Mouse (Mus musculus) spleen, postnatal 4 days (tissue): ENCODE measurements at regions not wholly inside any gene's neighbourhood (a gene's known extent, or its start where the extent isn't known, plus 50 kb on each side); places are given as distances from the start of the nearest gene placed in this dataset.

Experiments used
- DNase-seq, 2 experiments: peaks; one replicate each; pipeline ENCODE4 v3.0.0; 2022; ENCODE audit warnings: low spot score in 2 of 2

GRCm38 (mm10) chr7:145105831-145106493 is 102.0 kb downstream of the 1810010D01Rik start:
- no peak for DNase-seq

DNA sequence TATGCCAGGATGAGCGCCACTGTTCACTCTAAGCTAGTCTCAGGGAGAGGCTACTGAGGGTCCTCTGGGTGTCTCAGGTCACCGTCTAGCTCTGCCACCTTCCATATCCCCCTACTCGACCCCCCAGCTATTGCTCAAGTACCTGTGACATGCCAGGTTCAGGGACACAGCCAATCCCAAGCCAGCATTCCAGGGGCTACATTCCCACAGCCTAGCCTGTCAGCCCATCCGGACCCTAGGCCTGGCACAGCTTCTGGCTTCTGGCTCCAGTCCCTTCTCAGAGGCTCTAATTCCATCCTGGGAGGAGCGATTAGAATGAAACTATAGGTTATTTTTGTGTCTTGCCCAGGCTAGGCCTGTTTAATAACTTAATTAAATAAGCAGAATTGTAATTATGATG is 105.2 kb downstream of the 1810010D01Rik start:
- DNase-seq: no peak

DNA sequence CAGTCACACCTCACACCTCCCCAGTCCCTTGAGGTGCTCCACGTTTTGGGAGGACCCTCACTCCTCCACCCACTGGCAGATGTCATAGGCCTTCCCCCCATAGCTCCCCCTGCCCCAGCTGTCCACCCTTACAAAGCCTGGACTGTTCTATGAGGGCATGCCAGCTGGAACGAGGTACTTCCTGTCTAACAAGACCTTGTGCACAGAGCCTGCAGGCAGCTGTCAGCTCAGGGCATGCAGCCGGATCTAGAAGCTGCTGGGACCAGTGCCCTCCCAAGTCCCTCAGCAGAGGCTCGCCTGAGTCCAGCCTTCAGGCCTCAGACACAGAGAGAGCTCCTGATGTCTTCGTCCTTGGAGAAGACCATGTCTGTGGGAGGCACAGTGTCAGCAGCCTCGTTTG is 105.7 kb downstream of the 1810010D01Rik start:
- no peak for DNase-seq

DNA sequence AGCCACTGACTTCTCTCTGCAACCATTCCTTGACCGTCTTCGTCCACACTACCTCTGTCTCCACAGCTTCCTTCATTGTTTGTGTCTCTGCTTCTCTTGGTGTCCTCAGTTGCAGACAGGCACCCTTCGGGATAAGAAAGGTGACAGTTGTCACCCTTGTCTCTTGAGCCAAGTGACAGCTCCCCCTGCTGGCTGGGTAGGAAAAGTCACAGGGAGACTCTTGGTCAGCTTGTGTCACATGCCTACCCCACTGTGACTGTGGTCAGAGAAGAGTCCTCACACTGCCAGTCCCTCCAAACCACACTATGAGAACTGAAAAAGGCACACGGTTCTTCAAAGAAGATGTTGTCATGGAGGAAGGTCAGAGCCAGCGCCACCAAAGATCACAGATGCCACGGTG is 109.6 kb downstream of the 1810010D01Rik start:
- no peak for DNase-seq

GRCm38 (mm10) chr7:145094134-145094526 is 113.8 kb downstream of the 1810010D01Rik start:
- no peak for DNase-seq

DNA sequence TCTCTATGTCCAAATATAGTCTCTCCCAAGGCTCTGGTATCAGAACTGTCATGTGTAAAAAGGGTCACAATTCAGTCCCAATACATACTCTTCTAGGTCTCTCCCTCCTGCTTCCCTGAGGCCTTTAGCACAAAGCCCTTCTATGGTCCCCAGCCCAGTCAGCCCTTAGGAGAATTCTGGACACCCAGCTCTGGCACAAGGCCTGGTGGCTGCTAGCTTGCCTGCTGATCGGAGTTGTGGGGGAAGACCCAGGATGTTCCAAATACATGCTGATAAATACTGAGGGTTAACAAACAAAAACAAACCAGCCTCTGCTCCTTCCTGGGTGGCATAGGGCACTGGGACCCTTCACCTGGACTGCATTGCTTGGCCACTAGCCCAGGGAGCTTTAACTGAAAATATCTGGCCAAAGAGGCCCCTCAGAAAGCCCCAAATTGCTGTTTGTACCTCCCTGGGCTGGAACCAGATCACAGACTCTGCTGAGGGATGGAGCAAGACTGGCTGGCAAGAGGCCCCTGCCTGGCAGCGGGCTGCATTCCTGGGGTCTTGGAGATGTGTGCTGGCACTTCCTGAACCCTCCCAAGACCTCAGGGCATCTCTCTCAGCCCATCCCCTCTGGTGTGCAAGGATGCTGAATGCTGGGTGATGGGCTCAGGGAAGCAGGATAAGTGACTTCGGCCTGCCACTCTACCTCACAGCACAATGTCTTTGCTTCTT is 114.3 kb downstream of the 1810010D01Rik start:
- no peak for DNase-seq

DNA sequence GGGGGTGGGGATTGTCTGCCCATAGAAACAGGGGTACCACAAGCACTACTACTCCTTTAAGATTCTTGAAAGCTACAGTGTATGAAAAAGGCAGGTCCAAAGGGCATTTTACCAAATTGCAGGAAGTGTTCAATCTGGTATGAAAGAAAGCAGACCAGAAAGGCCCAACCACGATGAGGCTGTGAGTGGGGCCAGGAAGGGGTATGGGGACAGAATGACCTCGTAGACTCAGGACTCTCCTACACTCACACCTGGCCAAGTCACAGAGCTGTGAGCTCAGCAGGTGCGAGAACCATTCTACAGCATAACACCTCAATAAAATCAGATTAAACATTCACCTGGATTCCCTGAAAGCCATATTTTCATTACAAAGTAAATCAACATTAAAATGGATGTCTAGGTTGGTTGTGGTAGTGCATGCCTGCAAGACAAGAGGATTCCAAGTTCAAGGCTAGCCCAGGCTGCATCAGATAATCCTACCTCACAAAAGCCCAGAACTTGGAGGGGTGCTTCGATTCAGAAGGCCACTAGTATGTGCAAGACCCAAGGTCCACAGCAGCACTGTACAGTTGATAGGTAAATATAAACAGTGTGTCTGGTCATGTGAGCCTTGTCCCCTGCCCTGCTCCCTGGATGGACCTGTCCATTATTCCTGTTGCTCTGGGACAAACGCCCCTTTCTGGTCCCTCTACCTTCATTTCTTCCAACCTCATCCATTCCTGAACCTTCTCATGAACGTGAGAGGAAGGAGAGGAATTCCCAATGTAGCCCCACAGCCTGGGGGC is 115.3 kb downstream of the 1810010D01Rik start:
- no peak for DNase-seq

DNA sequence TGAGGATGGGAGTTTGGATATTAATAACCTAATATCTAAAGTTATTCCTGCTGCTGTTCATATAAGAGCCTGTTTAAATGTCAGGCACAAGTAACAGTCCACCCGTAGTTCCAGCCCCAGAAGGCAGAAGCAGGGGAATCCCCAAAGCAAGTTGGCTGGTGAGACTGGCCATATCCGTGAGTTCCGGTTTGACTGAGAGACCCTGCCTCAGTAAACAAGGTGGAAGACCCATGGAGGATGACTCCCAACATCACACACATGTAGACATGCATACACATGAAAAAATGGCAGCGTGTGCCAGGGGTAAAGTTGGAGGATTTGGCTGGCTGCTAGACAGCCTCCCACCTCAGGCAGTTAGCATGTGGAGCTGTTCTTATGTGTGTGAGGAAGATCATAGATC is 117.1 kb downstream of the 1810010D01Rik start:
- DNase-seq: no peak

DNA sequence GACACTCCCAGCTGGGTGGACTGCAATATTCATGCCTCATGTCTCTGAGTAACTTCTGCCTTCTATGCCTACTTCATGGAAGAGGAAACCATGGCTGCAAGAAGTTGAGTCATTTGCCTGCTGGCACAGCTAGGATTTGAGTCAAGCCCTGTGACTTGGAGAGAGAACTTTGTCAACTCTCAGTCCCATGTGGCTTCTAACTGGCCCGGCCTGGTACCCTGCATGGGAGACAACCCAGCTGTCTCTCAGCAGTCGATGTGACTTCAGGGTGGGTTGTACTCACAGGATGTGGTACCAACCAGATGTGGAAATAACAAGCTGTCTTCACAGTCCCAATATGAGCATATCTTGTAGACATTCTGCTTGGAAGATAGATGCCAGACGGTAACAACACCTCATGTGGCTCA is 118.6 kb downstream of the 1810010D01Rik start:
- peak in 1 of 2 experiments; percentile 62 for DNase-seq

DNA sequence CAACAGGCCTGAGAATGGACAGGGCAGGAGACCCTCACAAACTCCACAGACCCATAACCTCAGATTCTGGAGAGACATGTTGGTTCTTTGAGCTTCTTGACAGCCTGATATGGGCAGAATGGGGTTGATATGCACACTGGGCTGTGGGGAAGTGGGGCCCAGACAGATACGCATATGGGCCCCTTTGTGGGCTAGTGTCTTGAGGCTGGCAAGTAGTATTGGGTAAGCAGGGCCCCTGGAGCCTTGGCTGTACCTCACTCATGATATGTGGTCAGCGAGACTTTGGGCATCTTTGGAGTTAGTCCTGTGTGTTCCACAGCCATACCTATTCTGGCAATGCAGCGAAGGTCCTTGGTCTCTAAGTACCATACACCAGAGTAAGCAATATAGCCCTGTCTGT is 119.3 kb downstream of the 1810010D01Rik start:
- no peak for DNase-seq

GRCm38 (mm10) chr7:145087790-145088189 is 120.1 kb downstream of the 1810010D01Rik start:
- no peak for DNase-seq

- no peak for DNase-seq
Observed at GRCm38 (mm10) chr7:145082917-145083752, 124.8 kb downstream of the 1810010D01Rik start.

DNA sequence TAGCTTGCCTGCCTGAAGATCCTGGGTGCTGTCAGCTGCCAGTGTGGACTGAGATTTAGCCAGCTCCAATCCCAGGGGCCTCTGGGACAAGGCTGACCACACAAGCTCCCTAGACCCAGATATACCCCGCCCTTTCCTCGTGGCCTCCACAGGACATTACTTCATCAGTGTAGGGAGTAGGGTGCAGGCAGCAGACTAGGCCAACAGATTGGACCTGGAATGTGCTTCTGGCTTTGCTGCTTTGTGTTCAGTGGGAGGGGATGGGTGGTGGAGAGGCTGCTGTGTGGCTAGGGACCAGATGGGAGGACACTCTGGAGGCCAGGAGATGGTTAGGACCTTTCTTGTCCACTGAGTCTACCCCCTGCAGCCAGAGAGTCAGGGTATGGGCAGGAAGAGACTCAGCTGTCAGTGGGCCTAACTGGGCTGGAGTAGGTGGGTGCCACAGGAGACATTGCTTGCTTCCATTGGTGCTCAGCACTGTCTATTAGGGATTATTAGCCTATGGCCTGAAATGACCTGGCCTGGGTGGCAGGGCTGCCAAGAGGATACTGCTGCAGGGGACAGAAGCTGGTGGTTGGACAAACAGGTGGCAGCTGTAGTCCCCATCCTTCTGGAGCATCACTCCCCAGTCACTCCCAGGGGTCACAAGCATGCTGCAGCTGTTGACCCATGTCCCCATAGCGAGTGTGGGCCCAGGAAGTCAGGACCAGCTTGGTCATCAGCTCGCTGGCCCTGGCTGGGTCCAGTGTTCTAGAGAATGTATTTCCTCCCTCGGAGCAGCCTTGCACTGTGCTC is 132.5 kb upstream of the Ccnd1 start:
- DNase-seq: no peak

GRCm38 (mm10) chr7:145071533-145071932 is 131.8 kb upstream of the Ccnd1 start:
- no peak for DNase-seq

DNA sequence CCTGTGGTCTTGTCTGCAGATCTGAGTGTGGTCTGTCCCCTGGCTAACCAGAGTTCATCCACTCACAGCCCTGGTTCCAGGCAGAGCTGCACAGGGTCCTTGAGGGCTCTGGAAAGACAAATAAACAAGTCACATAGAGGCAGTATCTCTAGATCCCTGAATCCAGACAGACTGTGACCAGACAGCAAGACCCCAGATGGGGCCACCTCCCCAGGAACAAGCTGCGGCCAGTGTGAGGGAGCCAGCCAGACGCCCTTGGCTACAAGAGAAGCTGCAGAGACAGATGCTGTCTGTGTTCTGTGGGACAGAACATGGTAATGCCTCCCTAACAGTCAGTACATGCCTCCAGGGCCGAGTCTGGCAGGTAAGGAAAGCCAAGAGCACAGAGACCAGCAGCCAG is 127.6 kb upstream of the Ccnd1 start:
- no peak for DNase-seq

DNA sequence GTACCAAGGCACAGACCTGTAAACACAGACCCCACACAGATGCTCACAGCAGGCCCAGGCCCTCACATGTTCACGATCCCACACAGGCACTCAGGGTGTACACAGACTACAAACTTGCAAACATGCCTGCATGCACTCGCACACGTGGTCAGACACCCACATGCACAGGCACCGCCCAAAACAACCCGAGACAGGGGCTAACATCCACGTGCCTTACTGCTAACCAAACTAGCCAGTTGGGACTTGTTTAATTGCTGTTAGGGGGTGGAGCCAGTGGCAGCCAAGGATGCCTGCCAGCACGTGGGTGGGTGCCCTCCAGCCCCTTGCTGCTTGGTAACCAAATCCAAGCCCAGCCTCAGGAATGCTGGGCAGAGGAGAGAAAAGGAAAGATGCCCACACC is 116.6 kb upstream of the Ccnd1 start:
- no peak for DNase-seq

DNA sequence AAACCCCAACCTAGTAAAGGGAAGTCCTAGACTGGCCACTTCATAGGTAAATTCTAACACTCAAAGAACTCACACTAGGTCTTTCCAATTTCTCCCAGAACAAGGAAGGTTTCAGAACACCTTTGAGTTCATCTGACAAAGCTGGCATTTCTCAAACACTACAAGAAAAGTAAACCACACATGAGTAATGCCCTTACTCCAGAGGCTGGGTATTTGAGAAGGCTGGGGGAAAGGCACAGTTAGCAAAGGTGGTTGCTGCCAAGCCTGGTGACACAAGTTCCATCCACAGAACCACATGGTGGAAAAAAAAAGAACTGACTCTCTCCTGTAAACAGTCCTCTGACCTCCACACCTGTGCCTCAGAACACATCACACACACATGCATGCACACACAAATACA is 111.9 kb upstream of the Ccnd1 start:
- no peak for DNase-seq

GRCm38 (mm10) chr7:145050729-145051128 is 111.0 kb upstream of the Ccnd1 start:
- no peak for DNase-seq

GRCm38 (mm10) chr7:145048481-145048877 is 108.8 kb upstream of the Ccnd1 start:
- no peak for DNase-seq

GRCm38 (mm10) chr7:145047771-145048480 is 108.2 kb upstream of the Ccnd1 start:
- DNase-seq: no peak
